Mouse (Mus musculus) midbrain, embryonic 16.5 days (tissue): ENCODE results near the gene Slc7a1. TPM values are rescaled to one million over a fixed set of nuclear protein-coding genes. Genes with fewer than 3 reads are reported as not detected.

ENCODE experiments used
- ATAC-seq: fragments of 200-750 bp; cut with Nextera tagmentation; 2 replicates; pipeline ENCODE4 v1.8.0; 2017; ENCODE audit warnings: moderate TSS enrichment
- H3K27ac ChIP-seq: fragments of 300-500 bp; sonication (generic); 2 replicates; pipeline ENCODE4 v1.5.1; 2014; ENCODE audit warnings: mild to moderate bottlenecking, low read length, mixed read lengths
- H3K27me3 ChIP-seq: fragments of 300-500 bp; sonication (generic); 2 replicates; pipeline ENCODE4 v1.6.1; 2014; ENCODE audit warnings: low read depth, low read length, mixed read lengths; ENCODE audit not compliant: control insufficient read depth, insufficient read depth
- H3K36me3 ChIP-seq: fragments of 300-500 bp; sonication (generic); 2 replicates; pipeline ENCODE4 v1.6.1; 2014; ENCODE audit warnings: mild to moderate bottlenecking, low read length, moderate library complexity, mixed read lengths; ENCODE audit not compliant: control insufficient read depth, insufficient read depth
- H3K4me1 ChIP-seq: fragments of 300-500 bp; sonication (generic); 2 replicates; pipeline ENCODE4 v1.6.1; 2014; ENCODE audit warnings: mild to moderate bottlenecking, low read length, mixed read lengths; ENCODE audit not compliant: control insufficient read depth, insufficient read depth
- H3K4me2 ChIP-seq: fragments of 300-500 bp; sonication (generic); 2 replicates; pipeline ENCODE4 v1.6.1; 2014; ENCODE audit warnings: mild to moderate bottlenecking, low read length, mixed read lengths
- H3K4me3 ChIP-seq: fragments of 300-500 bp; sonication (generic); 2 replicates; pipeline ENCODE4 v1.5.1; 2014; ENCODE audit warnings: low read depth, mild to moderate bottlenecking, low read length, moderate library complexity, mixed read lengths
- H3K9ac ChIP-seq: fragments of 300-500 bp; sonication (generic); 2 replicates; pipeline ENCODE4 v1.6.1; 2014; ENCODE audit warnings: low read depth, low read length, mixed read lengths
- H3K9me3 ChIP-seq: fragments of 300-500 bp; sonication (generic); replicated peaks from 2 replicates; pipeline ENCODE4 v1.6.1; 2014; ENCODE audit warnings: mild to moderate bottlenecking, low read length, mixed read lengths; ENCODE audit not compliant: control insufficient read depth, poor library complexity, severe bottlenecking
- WGBS: fragments of 180-500 bp; shearing (Covaris S2); extraction: QIAGEN DNeasy Blood & Tissue Kit; methylation state at CpG from one replicate; pipeline ENCODE4 v1.1.7; 2014; 5-methylcytosine and 5-hydroxymethylcytosine counted together
- polyA plus RNA-seq: library from polyadenylated mRNA; unstranded; fragments of >200 nt; fragmentation: Nextera tagmentation; extraction: Ambion mirVana; gene quantifications from 2 replicates; pipeline ENCODE4 v1.2.1, GENCODE M21; 2015

Gene Slc7a1
- polyA plus RNA-seq, 1 experiment from 2014 or later: 40.5 TPM

DNA sequence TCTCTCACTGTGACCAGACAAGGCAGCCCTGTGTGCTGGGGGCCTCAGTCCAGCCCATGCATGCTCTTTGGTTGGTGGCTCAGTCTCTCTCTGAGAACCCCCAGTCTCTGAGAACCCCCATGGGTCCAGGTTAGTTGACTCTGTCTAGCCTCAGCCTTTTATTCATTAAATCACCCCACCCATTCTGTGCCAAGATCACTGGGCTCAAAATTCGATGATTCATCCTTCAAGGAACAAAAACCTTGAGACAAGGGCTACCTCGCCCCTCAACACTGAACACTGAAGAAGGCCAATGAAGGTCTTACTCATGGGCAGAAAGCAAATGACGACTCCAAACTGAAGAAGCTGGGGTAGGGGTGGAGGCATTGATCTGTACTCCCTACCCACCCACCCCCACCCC, 31.9 kb downstream of the Slc7a1 start:
- H3K4me3 ChIP-seq: no peak overlapping the region
- H3K4me1 ChIP-seq: no peaks in the 10 kb centered on the region
- no peaks in the 10 kb centered on the region for H3K27me3 ChIP-seq
- no peaks in the 10 kb centered on the region for H3K9me3 ChIP-seq
- 92% methylated on average over 3 of the region's 3 CpGs for WGBS
- H3K4me2 ChIP-seq: no peak overlapping the region
- no peak overlapping the region for H3K9ac ChIP-seq
- no peak overlapping the region for H3K27ac ChIP-seq
- ATAC-seq: no peak
- no peaks in the 10 kb centered on the region; the same call in 1 of the 2 replicates for H3K36me3 ChIP-seq

DNA sequence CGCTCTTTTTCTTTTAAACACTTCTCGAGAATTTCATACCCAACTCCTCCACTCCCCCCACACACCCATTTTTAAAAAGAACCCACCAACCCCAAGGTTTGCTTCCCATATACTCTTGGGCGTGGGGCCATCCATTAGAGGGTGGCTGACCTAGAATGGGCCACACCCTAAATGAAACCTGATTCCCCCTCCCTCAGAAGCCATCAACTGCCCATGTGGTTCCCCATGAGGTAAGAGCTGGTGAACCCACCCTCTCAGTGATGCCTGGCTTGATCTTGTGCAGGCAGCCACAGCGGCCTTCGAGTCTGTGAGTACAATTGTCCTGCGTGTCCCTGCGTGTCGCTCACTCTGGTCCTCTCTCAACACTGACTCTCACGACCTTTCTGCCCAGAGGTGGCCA, 33.2 kb downstream of the Slc7a1 start:
- Histone ChIP-seq H3K4me2 (no peak overlapping the region), H3K9ac (no peak overlapping the region), H3K27ac (no peak overlapping the region), H3K4me3 (no peak overlapping the region), H3K36me3 (no peaks in the 10 kb centered on the region; the same call in 1 of the 2 replicates), H3K9me3 (no peaks in the 10 kb centered on the region), H3K27me3 (no peaks in the 10 kb centered on the region), H3K4me1 (no peaks in the 10 kb centered on the region)
- WGBS: 91% methylated on average over 9 of the region's 9 CpGs
- ATAC-seq: no peak

DNA sequence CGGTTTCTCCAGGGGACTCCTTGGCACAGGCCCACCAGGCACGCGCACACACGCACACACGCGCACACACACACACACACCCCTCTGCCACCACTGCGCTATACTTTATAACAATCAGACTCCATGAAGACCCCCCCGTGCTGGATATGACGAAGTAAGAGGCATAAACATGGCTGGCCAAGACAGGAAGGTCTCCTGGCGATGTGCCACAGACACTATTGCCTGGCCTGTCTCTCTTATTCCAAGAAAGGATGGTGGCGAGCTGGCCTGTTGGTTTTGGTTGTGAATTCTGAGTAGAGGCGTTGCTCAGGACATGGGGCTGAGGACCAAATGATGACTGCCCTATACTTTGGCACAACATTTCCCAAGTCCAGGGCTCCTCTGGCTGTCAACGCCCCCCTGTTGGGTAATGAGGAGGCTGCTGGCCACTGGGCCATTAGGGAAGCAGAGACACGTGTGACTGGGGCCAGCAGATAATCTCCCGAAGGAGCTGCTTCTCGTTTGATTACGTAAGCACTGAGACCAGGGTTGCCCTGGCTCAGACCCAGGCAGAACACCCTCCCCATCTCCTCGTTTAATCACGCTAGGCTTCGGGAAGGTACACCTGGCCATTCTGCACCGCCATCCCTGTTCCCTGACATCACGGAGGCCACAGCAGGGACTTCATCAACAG, 36.1 kb downstream of the Slc7a1 start:
- Histone ChIP-seq H3K4me1 (no peaks in the 10 kb centered on the region), H3K4me3 (no peak overlapping the region), H3K9ac (no peak overlapping the region), H3K36me3 (no peaks in the 10 kb centered on the region; the same call in 1 of the 2 replicates), H3K27me3 (no peaks in the 10 kb centered on the region), H3K9me3 (no peaks in the 10 kb centered on the region), H3K4me2 (no peak overlapping the region), H3K27ac (no peak overlapping the region)
- 87% methylated on average over 22 of the region's 22 CpGs for WGBS
- no peak; the same call in 1 of the 2 replicates for ATAC-seq

DNA sequence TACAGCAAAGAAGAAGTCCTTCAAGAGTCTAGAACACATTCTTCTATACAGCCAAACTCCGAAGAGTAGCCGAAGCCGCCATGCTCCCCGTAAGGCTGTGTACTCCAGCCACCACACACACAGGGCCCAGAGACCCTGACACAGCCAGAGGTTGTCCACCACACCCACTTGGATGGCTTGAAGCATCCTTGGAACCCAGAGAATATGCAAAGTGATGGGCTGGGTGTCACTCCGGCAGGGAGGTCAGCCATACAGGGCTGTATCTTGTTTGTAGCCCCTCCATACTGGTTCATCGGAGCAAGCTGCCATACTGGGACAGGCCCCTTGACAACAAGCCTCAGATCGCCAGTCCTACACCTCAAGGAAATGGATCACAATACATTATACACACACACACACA, 37.4 kb downstream of the Slc7a1 start:
- ATAC-seq: no peak
- Histone ChIP-seq H3K4me2 (no peak overlapping the region), H3K9me3 (no peaks in the 10 kb centered on the region), H3K36me3 (no peaks in the 10 kb centered on the region; the same call in 1 of the 2 replicates), H3K4me1 (no peaks in the 10 kb centered on the region), H3K9ac (no peak overlapping the region), H3K4me3 (no peak overlapping the region), H3K27me3 (no peaks in the 10 kb centered on the region), H3K27ac (no peak overlapping the region)
- 97% methylated on average over 7 of the region's 7 CpGs for WGBS

DNA sequence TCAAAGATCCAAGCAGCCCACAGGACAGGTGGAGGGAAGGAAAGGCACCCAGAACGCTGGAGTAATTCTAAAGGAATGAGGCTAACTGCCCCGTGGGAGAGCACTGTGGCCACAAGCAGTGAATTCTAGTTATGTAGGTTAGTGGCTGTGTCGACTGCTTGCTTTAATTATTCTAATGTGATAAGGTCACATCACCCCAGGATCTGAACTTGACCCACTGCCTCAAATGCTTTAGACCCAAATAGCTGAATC, 38.0 kb downstream of the Slc7a1 start:
- ATAC-seq: no peak
- 72% methylated on average over 3 of the region's 3 CpGs for WGBS
- H3K4me3 ChIP-seq: no peak overlapping the region

DNA sequence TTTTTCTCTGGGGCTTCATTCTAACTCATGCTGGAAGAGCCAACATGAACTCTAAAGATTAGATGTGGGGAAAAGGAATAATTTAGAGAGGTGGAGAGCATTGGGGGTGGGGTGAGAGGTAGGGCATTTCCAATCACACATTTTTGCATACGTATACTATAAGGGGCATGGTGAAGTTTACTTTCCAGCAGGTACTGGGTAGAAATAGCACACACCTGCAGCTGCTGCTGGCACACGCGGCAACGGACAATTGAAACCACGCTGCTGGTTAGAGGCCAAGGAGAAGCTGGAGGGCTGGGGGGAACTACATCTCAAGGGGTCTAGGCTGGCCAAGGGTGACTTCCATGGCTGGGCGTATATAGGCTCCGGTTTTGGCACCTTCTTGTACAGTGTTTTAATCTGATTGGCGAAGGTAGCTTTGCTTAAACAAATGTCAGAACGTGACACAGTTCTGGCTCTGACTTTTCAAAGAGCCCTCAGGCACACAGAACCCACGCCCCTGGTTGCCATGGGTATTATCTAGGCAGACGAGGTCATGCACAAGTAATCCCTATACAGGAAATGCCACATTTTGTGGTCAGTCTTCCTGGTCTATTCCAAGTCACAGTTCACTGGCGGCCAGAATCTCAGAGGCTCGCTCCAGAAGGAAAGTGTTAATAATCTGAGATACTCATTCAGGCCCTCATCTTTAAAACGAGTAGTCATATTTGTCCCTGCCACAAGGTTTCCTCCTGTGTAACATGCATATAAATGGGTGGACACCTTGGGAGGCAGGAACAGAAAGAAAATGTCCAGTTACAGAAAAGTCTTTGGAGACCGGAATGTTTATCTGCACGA, 38.6 kb downstream of the Slc7a1 start:
- Histone ChIP-seq H3K27ac (no peak overlapping the region), H3K4me1 (no peaks in the 10 kb centered on the region), H3K36me3 (no peaks in the 10 kb centered on the region; the same call in 1 of the 2 replicates), H3K4me3 (no peak overlapping the region), H3K9ac (no peak overlapping the region), H3K27me3 (no peaks in the 10 kb centered on the region), H3K9me3 (no peaks in the 10 kb centered on the region), H3K4me2 (no peak overlapping the region)
- 69% methylated on average over 16 of the region's 16 CpGs for WGBS
- ATAC-seq: no peak

More for the DNA sequence above, 38.0 kb downstream of the Slc7a1 start:
- Histone ChIP-seq H3K9me3 (no peaks in the 10 kb centered on the region), H3K4me1 (no peaks in the 10 kb centered on the region), H3K36me3 (no peaks in the 10 kb centered on the region; the same call in 1 of the 2 replicates), H3K4me2 (no peak overlapping the region), H3K9ac (no peak overlapping the region), H3K27ac (no peak overlapping the region), H3K27me3 (no peaks in the 10 kb centered on the region)

DNA sequence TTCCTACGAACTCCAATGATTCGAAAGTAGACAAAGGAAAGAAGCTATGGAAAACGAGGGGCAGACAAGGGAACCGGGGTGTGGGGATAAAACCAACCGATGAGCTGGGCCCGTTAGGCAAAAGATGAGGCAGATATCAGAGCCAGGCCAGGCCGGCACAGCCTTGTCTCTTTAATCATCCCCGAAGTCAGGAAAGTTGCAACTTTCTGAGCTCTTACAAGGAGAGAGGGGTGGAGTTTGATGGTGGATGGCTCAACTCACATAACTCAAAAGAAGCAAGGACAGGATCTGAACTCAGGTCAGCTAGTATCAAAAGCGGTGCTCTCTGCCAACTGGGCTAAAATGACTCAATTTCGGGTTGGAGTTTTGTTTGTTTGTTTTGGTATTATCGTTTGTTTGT, 40.6 kb downstream of the Slc7a1 start:
- no peaks in the 10 kb centered on the region for H3K36me3 ChIP-seq
- no peaks in the 10 kb centered on the region for H3K9me3 ChIP-seq
- no peak overlapping the region for H3K27ac ChIP-seq
- ATAC-seq: no peak
- H3K4me1 ChIP-seq: no peaks in the 10 kb centered on the region
- 95% methylated on average over 11 of the region's 11 CpGs for WGBS
- H3K9ac ChIP-seq: no peak overlapping the region
- H3K27me3 ChIP-seq: no peaks in the 10 kb centered on the region
- H3K4me3 ChIP-seq: no peak overlapping the region
- no peak overlapping the region for H3K4me2 ChIP-seq

DNA sequence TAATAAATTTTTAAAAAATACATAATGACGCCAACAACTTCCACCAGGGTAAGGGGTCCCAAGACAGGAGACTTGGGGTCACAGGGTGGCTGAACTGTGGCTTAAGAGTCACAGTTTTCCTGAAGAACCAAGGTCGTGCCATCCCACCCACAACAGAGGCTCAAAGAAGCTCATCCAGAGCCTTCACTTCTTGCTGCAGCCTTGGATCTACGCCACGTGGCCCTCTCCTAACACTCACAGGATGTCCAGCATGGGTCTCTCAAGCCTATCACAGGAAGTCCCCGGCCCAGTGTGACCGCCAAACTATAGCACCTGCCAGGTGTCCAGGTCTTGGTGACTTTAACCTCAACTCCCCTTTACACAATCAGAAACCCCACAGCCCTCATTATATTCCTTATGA, 42.5 kb downstream of the Slc7a1 start:
- no peak for ATAC-seq

DNA sequence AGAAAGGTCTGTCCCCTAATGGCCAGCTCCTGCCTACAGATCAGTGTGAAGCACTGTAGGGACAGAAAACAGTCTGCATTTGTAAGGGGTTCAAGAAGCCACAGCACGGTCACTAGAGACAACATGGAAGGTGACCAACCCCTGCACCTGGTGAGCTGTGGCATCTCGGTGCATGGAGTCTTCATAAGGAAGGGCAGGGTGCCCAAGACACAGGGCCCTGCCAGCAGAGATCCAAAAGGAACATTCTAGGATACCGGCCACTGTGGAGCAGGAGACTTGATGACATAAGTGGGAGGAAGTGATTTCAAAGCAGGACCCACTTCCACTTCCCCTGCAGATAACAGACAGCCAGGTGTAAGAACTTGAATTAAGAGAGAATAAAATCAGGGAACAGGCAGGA, 43.9 kb downstream of the Slc7a1 start:
- Histone ChIP-seq H3K4me3 (no peak overlapping the region), H3K9ac (no peak overlapping the region), H3K4me2 (no peak overlapping the region), H3K36me3 (no peaks in the 10 kb centered on the region), H3K27me3 (no peaks in the 10 kb centered on the region), H3K4me1 (no peaks in the 10 kb centered on the region), H3K27ac (no peak overlapping the region), H3K9me3 (no peaks in the 10 kb centered on the region)
- 94% methylated on average over 3 of the region's 3 CpGs for WGBS
- no peak for ATAC-seq

More for the DNA sequence above, 42.5 kb downstream of the Slc7a1 start:
- Histone ChIP-seq H3K4me1 (no peaks in the 10 kb centered on the region), H3K27ac (no peak overlapping the region), H3K36me3 (no peaks in the 10 kb centered on the region), H3K4me2 (no peak overlapping the region), H3K9me3 (no peaks in the 10 kb centered on the region), H3K4me3 (no peak overlapping the region), H3K9ac (no peak overlapping the region), H3K27me3 (no peaks in the 10 kb centered on the region)
- WGBS: 96% methylated on average over 6 of the region's 6 CpGs
